Mouse (Mus musculus) CD8-positive naive resting alpha-beta T cell, adult 2 months (primary cell): ENCODE measurements around the gene Uhrf1.

ENCODE experiments used
- DNase-seq, 2 experiments: peaks; one replicate each; pipeline ENCODE4 v3.0.0; 2022; ENCODE audit warnings: low read depth in 2 of 2, low spot score in 2 of 2

The Uhrf1 gene

GRCm38 (mm10) chr17:56298238-56298637 is 4.9 kb upstream of the Uhrf1 start:
- DNase-seq: no peak

- no peak for DNase-seq
Observed at GRCm38 (mm10) chr17:56300186-56300585, 2.9 kb upstream of the Uhrf1 start, which contains the start of gene Arrdc5. Gene Arrdc5 (minus strand): TSS chr17:56300286.

- DNase-seq: no peak
Observed at GRCm38 (mm10) chr17:56302363-56302996, 641 bp upstream of the Uhrf1 start.

GRCm38 (mm10) chr17:56303847-56304586 is 896 bp downstream of the Uhrf1 start:
- DNase-seq: peak; percentile 92 to 96

GRCm38 (mm10) chr17:56304718-56305117 is 1.6 kb downstream of the Uhrf1 start:
- DNase-seq: no peak

- DNase-seq: no peak
Observed at GRCm38 (mm10) chr17:56305156-56305555, 2.0 kb downstream of the Uhrf1 start.

GRCm38 (mm10) chr17:56305826-56306225 is 2.7 kb downstream of the Uhrf1 start:
- DNase-seq: no peak

GRCm38 (mm10) chr17:56308088-56308487 is 5.0 kb downstream of the Uhrf1 start:
- DNase-seq: no peak

GRCm38 (mm10) chr17:56309191-56309945 is 6.2 kb downstream of the Uhrf1 start:
- DNase-seq: no peak

GRCm38 (mm10) chr17:56324419-56324818 is 21.3 kb downstream of the Uhrf1 start:
- DNase-seq: no peak

- peak; percentile 98 to 99 for DNase-seq
Observed at GRCm38 (mm10) chr17:56325450-56326152, 22.5 kb downstream of the Uhrf1 start, which contains the start of gene Kdm4b. Gene Kdm4b (plus strand): TSS chr17:56326062.

- no peak for DNase-seq
Observed at GRCm38 (mm10) chr17:56326153-56327147, 23.3 kb downstream of the Uhrf1 start.

GRCm38 (mm10) chr17:56329267-56329666 is 26.1 kb downstream of the Uhrf1 start:
- DNase-seq: no peak

- peak; percentile 27 to 37 for DNase-seq
Observed at GRCm38 (mm10) chr17:56330345-56330744, 27.2 kb downstream of the Uhrf1 start.

- DNase-seq: no peak
Observed at GRCm38 (mm10) chr17:56331256-56331655, 28.1 kb downstream of the Uhrf1 start.

- DNase-seq: no peak
Observed at GRCm38 (mm10) chr17:56332987-56333386, 29.9 kb downstream of the Uhrf1 start.

- peak in 1 of 2 experiments; percentile 48 for DNase-seq
Observed at GRCm38 (mm10) chr17:56337190-56337589, 34.1 kb downstream of the Uhrf1 start.

- no peak for DNase-seq
Observed at GRCm38 (mm10) chr17:56337791-56338190, 34.7 kb downstream of the Uhrf1 start.

GRCm38 (mm10) chr17:56338909-56339308 is 35.8 kb downstream of the Uhrf1 start:
- peak; percentile 41 to 63 for DNase-seq

- no peak for DNase-seq
Observed at GRCm38 (mm10) chr17:56340717-56341116, 37.6 kb downstream of the Uhrf1 start.
